Mouse (Mus musculus) T-helper 17 cell (primary cell): ENCODE measurements around the gene Tas2r105.

Experiments
- in situ Hi-C, 2 experiments: fragments of 300-600 bp; cut with MboI, MseI; formaldehyde crosslinking; loops; 1 replicate in 1 of 2; 2 replicates in 1 of 2; pipeline ENCODE4 v1.15.1; 2025; ENCODE audit warnings: high pct_unique_total_duplicates in 2 of 2

The Tas2r105 gene

DNA sequence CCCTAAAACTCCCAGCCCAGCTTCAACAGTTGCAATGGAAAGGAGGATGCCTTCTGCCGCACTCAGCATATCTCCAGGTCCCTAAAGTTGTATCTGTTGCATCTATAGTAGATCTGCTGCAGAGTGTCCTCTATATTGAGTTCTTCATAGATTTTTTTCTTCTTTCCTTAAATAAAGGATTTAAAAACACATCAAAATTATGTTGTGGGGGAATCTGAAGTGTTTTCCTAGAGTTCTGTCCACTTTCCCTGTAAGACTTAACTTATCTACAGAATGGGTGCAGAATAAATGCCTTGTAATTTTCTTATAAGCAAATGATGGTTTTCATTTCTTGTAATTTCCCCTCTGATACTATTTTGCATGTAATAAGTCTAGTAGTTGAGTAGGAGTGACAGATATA, at the start of gene Tas2r105:
TSS of gene Tas2r105 (minus strand) at position 101 of the 400 bp plus-strand sequence.
- in situ Hi-C loops = no loop called here

DNA sequence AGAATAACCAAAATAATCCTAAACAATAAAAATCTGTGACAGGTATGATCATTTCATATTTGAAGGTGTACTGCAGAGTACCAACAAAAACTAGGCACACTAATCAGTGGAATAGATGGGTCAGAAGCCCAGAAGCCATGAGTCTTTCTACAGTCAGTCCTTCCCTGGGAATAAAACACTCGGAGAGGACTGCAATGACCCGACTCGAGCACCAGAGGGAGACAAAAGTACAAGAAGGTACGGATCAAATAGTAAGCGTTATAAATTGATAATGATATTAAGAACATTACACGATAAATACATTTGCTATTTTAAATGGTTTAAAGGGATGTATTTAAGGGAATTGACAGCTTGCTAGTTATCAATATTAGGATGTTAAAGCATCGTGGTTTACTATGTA, 25.5 kb upstream of the Tas2r105 start:
- in situ Hi-C loops = no loop called here

- in situ Hi-C loops = no loop called here
Measured at GRCm38 (mm10) chr6:131689963-131690362, 2.7 kb upstream of the Tas2r105 start, which contains the start of gene Tas2r114. Gene Tas2r114 (minus strand): TSS chr6:131690063.

- in situ Hi-C loops = no loop called here
Measured at GRCm38 (mm10) chr6:131685644-131686043, 1.7 kb downstream of the Tas2r105 start, which contains the start of gene Tas2r104. Gene Tas2r104 (minus strand): TSS chr6:131685744.

DNA sequence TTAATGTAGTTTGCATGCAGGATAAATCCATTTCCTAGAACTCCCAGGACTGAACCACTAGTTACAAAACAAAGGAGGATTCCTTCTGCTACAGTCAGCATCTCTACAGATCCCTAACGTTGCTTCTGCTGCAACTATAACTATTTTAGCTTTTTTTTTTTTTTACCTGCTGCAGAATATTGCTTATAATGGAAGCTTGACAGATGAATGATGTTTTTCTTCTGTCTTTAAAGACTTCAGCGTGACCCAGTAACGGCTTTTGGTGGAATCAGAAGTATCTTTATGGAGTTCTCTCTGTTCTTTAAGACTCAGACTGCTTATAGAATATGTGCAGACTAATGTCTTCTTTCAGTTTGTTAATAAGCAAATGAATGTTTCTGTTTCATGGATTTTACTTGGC, 8.5 kb downstream of the Tas2r105 start, which contains the start of gene Tas2r106:
TSS of gene Tas2r106 (minus strand) at position 101 of the 400 bp plus-strand sequence.
- in situ Hi-C loops = no loop called here

DNA sequence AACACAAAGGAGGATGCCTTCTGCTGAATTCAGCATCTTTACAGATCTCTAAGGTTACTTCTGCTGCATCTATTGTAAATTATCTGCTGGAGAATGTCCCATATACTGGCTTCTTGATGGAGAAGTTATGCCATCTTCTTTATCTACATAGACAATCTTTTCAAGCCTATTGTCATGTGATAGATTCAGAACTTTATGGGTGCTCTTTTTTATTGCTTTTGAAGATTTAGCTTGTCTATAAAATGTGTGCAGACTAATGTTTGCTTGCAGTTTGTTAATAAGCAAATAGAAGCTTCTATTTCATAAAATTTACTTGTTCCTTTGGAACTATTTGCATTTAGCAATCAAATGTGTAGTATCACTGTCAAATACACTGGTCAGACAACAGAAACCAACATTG, 27.2 kb downstream of the Tas2r105 start, which contains the start of gene Tas2r107:
TSS of gene Tas2r107 (minus strand) at position 101 of the 400 bp plus-strand sequence.
- in situ Hi-C loops = no loop called here
